Mouse (Mus musculus) gastrocnemius, postnatal 36 days (tissue): Measurements from ENCODE around the gene Dgkg. TPM values are rescaled to one million over a fixed set of nuclear protein-coding genes. Genes with fewer than 3 reads are reported as not detected.

Experiments
- microRNA-seq, 2 experiments: library from miRNA; unstranded; fragments of <30 nt; microRNA quantifications; one replicate each; pipeline ENCODE4 v1.2.0; 2021
- total RNA-seq, 2 experiments: library from RNA; stranded (reverse); gene quantifications; 2 replicates each; pipeline ENCODE4 v1.2.3; 2021

The Dgkg gene
- total RNA-seq, 2 experiments from 2014 or later: 0.54 TPM

Small RNA genes within 50 kb of the gene (microRNA-seq; reads per million reads assigned to microRNA genes)
- gene Mir6362: 0 reads per million in 2 experiments
- 0 reads per million in 2 experiments for gene Mir8095

Other genes starting within 250 kb of the Dgkg start
- gene Etv5, start 217.5 kb downstream of the Dgkg start, total RNA-seq: 10 to 100 TPM; 10.6 to 13.1 TPM
- gene Crygs, start 154.4 kb upstream of the Dgkg start, total RNA-seq: not detected
- 1 to 10 TPM; 4.5 to 6.4 TPM for gene Tbccd1, start 200.4 kb upstream of the Dgkg start, total RNA-seq
- gene Dnajb11, start 200.6 kb upstream of the Dgkg start, total RNA-seq: 10 to 100 TPM; 36.3 to 36.7 TPM
- under 1 TPM in 1 of 2 experiments, not detected in 1; 0.97 TPM for gene Ahsg, start 234.1 kb upstream of the Dgkg start, total RNA-seq